Mouse (Mus musculus): ENCODE data around the gene Lamc2.

DNA sequence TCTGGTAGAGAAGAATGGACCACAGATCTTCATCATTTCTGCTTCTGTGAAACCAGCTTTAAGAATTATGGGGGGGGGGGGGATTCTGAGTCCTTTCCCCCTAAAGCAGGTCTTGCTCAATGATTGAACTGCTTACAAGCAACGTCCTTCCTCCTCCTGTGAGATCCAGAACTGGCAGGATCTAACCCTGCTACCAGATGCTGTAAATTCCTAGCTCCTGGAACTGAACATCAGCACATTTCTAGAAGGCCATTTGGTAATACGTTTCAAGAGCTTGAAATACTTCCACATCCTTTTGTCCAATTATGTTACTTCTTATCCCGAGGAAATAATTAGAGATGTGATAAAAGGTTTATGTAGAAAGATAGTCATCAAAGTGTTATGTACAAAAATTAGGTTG lies 76.4 kb downstream of the Lamc2 start:
- TF ChIP-seq CTCF (IDR thresholded peaks at IDR 0.05; ENCODE audit: insufficient read depth, low read length) (no peak), POLR2A (IDR thresholded peaks at IDR 0.05; ENCODE audit: borderline replicate concordance, extremely low read depth, low read depth, low read length) (no peak)

Data from lung, adult 2 months (tissue).